Mouse (Mus musculus) stomach, postnatal 0 days (tissue): ENCODE measurements around the gene Rpl12. TPM values are rescaled to one million over a fixed set of nuclear protein-coding genes. Genes with fewer than 3 reads are reported as not detected.
"Not testable (repeated sequence)": the region's sequence is repeated elsewhere in the genome, so short reads cannot be mapped to it uniquely, and the experiment has no call there.

Experiments
- ATAC-seq: fragments of 200-750 bp; cut with Nextera tagmentation; 2 replicates; pipeline ENCODE4 v1.8.0; 2017; ENCODE audit not compliant: low FRiP score, low TSS enrichment
- DNase-seq: peaks from one replicate; pipeline ENCODE4 v3.0.0-alpha.2; 2016; ENCODE audit warnings: low spot score
- H3K27ac ChIP-seq: fragments of 300-500 bp; sonication (generic); replicated peaks from 2 replicates; pipeline ENCODE4 v1.5.1; 2014; ENCODE audit warnings: mild to moderate bottlenecking, control low read depth
- H3K27me3 ChIP-seq: fragments of 300-500 bp; sonication (generic); 2 replicates; pipeline ENCODE4 v1.6.1; 2014; ENCODE audit warnings: low read length; ENCODE audit not compliant: control insufficient read depth, insufficient read depth
- H3K36me3 ChIP-seq: fragments of 300-500 bp; sonication (generic); 2 replicates; pipeline ENCODE4 v1.6.1; 2014; ENCODE audit warnings: low read length, mixed read lengths; ENCODE audit not compliant: control insufficient read depth, insufficient read depth
- H3K4me1 ChIP-seq: fragments of 300-500 bp; sonication (generic); replicated peaks from 2 replicates; pipeline ENCODE4 v1.6.1; 2014; ENCODE audit warnings: antibody characterized with exemption; ENCODE audit not compliant: control insufficient read depth, insufficient read depth
- H3K4me2 ChIP-seq: fragments of 300-500 bp; sonication (generic); replicated peaks from 2 replicates; pipeline ENCODE4 v1.6.1; 2014; ENCODE audit warnings: low read depth, mild to moderate bottlenecking, control low read depth, moderate library complexity
- H3K4me3 ChIP-seq: fragments of 300-500 bp; sonication (generic); 2 replicates; pipeline ENCODE4 v1.5.1; 2014; ENCODE audit warnings: low read depth, low read length, control low read depth
- H3K9ac ChIP-seq: fragments of 300-500 bp; sonication (generic); 2 replicates; pipeline ENCODE4 v1.6.1; 2014; ENCODE audit warnings: mild to moderate bottlenecking, low read length, control low read depth, mixed read lengths
- H3K9me3 ChIP-seq: fragments of 300-500 bp; sonication (generic); 2 replicates; pipeline ENCODE4 v1.6.1; 2016; ENCODE audit warnings: low read length; ENCODE audit not compliant: control insufficient read depth
- CTCF ChIP-seq: IDR thresholded peaks from 2 replicates; pipeline ENCODE4 v1.5.1; 2016; ENCODE audit warnings: antibody characterized with exemption, low read depth, mild to moderate bottlenecking, moderate library complexity
- EP300 ChIP-seq: optimal IDR thresholded peaks from 2 replicates; pipeline ENCODE3; 2016; ENCODE audit warnings: antibody characterized with exemption
- WGBS: fragments of 180-500 bp; shearing (Covaris S2); extraction: QIAGEN DNeasy Blood & Tissue Kit; methylation state at CpG from one replicate; pipeline ENCODE4 v1.1.7; 2014; 5-methylcytosine and 5-hydroxymethylcytosine counted together
- polyA plus RNA-seq: library from polyadenylated mRNA; unstranded; fragments of >200 nt; fragmentation: Nextera tagmentation; extraction: Ambion mirVana; gene quantifications from 2 replicates; pipeline ENCODE4 v1.2.1, GENCODE M21; 2015

Rpl12 gene
- polyA plus RNA-seq, 1 experiment from 2014 or later: 157 TPM

- WGBS: 64% methylated on average over 5 of the region's 5 CpGs
- H3K27me3 ChIP-seq: no peaks in the 10 kb centered on the region
- DNase-seq (no peak), ATAC-seq (no peak)
- no peak overlapping the region for H3K27ac ChIP-seq
- H3K4me1 ChIP-seq: no peaks in the 10 kb centered on the region
- no peak overlapping the region for H3K4me2 ChIP-seq
- H3K4me3 ChIP-seq: no peak overlapping the region
- H3K36me3 ChIP-seq: no peaks in the 10 kb centered on the region
- no peaks in the 10 kb centered on the region for H3K9me3 ChIP-seq
- no peak overlapping the region for H3K9ac ChIP-seq
- no peak for TF ChIP-seq EP300
- no peak for TF ChIP-seq CTCF
These were observed 43.7 kb downstream of the Rpl12 start for GRCm38 (mm10) chr2:33005041-33005440.

DNA sequence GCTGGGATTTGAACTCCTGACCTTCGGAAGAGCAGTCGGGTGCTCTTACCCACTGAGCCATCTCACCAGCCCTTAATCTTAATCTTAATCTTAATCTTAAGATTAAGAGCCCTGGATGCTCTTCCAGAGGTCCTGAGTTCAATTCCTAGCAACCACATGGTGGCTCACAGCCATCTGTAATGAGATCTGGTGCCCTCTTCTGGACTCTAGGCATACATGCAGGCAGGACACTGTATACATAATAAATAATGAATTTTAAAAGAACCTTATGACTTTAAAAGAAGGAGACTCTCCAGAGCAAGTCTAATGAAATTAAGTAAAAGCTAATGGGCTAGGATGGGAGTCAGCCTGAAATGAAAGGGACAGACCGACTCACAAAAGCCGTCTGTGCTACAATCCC, 47.7 kb downstream of the Rpl12 start:
- not testable (repeated sequence) for H3K4me1 ChIP-seq, DNase-seq, H3K4me2 ChIP-seq, H3K9me3 ChIP-seq, H3K27me3 ChIP-seq, H3K9ac ChIP-seq, H3K27ac ChIP-seq, H3K36me3 ChIP-seq, ATAC-seq, H3K4me3 ChIP-seq
- 87% methylated on average over 4 of the region's 4 CpGs for WGBS
- peak; percentile 57 for TF ChIP-seq CTCF

DNA sequence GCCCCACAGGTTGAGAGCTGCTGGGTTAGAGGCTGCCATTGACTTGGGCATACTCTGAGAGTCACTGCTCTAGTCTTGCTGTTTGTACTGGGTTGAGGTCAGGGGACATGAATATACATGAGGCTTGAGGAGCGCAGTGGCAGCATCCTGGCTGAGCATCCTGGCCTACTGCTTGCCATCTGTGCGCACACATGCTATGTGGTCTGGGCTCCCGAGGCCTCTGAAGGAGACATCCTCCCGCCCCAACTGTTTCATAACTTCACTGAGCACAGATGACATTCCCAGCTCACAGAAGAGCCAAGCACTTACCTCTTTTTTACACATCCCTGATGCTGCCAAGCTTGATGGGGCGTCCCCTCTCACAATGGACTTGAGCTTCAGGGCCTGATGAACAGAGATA, 53.5 kb downstream of the Rpl12 start:
- no peaks in the 10 kb centered on the region for H3K36me3 ChIP-seq
- no peak overlapping the region for H3K27ac ChIP-seq
- ATAC-seq (no peak), DNase-seq (no peak)
- TF ChIP-seq EP300: no peak
- TF ChIP-seq CTCF: no peak
- H3K9ac ChIP-seq: no peak overlapping the region
- no peaks in the 10 kb centered on the region for H3K4me1 ChIP-seq
- no peaks in the 10 kb centered on the region for H3K27me3 ChIP-seq
- no peak overlapping the region for H3K4me3 ChIP-seq
- no peak overlapping the region for H3K4me2 ChIP-seq
- H3K9me3 ChIP-seq: no peaks in the 10 kb centered on the region
- WGBS: 89% methylated on average over 5 of the region's 5 CpGs

Other genes starting within 250 kb of the Rpl12 start
- gene Cdk9, start 248.5 kb upstream of the Rpl12 start, polyA plus RNA-seq: 55.8 and 57.8 TPM in 2 replicates
- gene Sh2d3c, start 240.5 kb upstream of the Rpl12 start, polyA plus RNA-seq: 7.7 and 8.4 TPM in 2 replicates
- not detected in 2 replicates for gene 6330409D20Rik, start 220.5 kb upstream of the Rpl12 start, polyA plus RNA-seq
- 45.9 and 50.3 TPM in 2 replicates for gene Tor2a, start 204.3 kb upstream of the Rpl12 start, polyA plus RNA-seq
- 0.05 and 0.06 TPM in 2 replicates for gene Ttc16, start 185.9 kb upstream of the Rpl12 start, polyA plus RNA-seq
- gene Ptrh1, start 185.8 kb upstream of the Rpl12 start, polyA plus RNA-seq: 7.6 and 10.1 TPM in 2 replicates
- gene Cfap157, start 177.1 kb upstream of the Rpl12 start, polyA plus RNA-seq: 0.63 and 1.1 TPM in 2 replicates
- 9.3 and 9.5 TPM in 2 replicates for gene Stxbp1, start 114.3 kb upstream of the Rpl12 start, polyA plus RNA-seq
- 90.7 and 101 TPM in 2 replicates for gene Fam129b, start 85.4 kb upstream of the Rpl12 start, polyA plus RNA-seq
- gene Lrsam1, start 55 bp downstream of the Rpl12 start, polyA plus RNA-seq: 5.3 and 5.5 TPM in 2 replicates
- gene Slc2a8, start 20.5 kb downstream of the Rpl12 start, polyA plus RNA-seq: 12.1 and 12.8 TPM in 2 replicates
- 5.6 and 6.7 TPM in 2 replicates for gene Garnl3, start 170.1 kb downstream of the Rpl12 start, polyA plus RNA-seq